Mouse (Mus musculus): ENCODE measurements around the gene Dnajb8.

The Dnajb8 gene

GRCm38 (mm10) chr6:88221968-88222367, at the start of gene Dnajb8:
TSS of gene Dnajb8 (plus strand) at chr6:88222268.
- DNase-seq (ENCODE audit: low read depth, low spot score) = no peak

- DNase-seq (ENCODE audit: low read depth, low spot score) = no peak
Observed at GRCm38 (mm10) chr6:88174191-88174590, 47.9 kb upstream of the Dnajb8 start.

GRCm38 (mm10) chr6:88174676-88175075, 47.4 kb upstream of the Dnajb8 start:
- no peak for DNase-seq (ENCODE audit: low read depth, low spot score)

- DNase-seq (ENCODE audit: low read depth, low spot score) = no peak
Observed at GRCm38 (mm10) chr6:88184671-88185070, 37.4 kb upstream of the Dnajb8 start.

- no peak for DNase-seq (ENCODE audit: low read depth, low spot score)
Observed at GRCm38 (mm10) chr6:88188148-88188547, 33.9 kb upstream of the Dnajb8 start.

- DNase-seq (ENCODE audit: low read depth, low spot score) = peak; percentile 97
Observed at GRCm38 (mm10) chr6:88189312-88190042, 32.6 kb upstream of the Dnajb8 start.

- DNase-seq (ENCODE audit: low read depth, low spot score) = no peak
Observed at GRCm38 (mm10) chr6:88190043-88190309, 32.1 kb upstream of the Dnajb8 start.

GRCm38 (mm10) chr6:88190310-88191023, 31.6 kb upstream of the Dnajb8 start:
- peak; percentile 62 for DNase-seq (ENCODE audit: low read depth, low spot score)

- DNase-seq (ENCODE audit: low read depth, low spot score) = no peak
Observed at GRCm38 (mm10) chr6:88191024-88191365, 31.1 kb upstream of the Dnajb8 start.

- no peak for DNase-seq (ENCODE audit: low read depth, low spot score)
Observed at GRCm38 (mm10) chr6:88191411-88192070, 30.5 kb upstream of the Dnajb8 start.

- no peak for DNase-seq (ENCODE audit: low read depth, low spot score)
Observed at GRCm38 (mm10) chr6:88192756-88193155, 29.3 kb upstream of the Dnajb8 start.

- no peak for DNase-seq (ENCODE audit: low read depth, low spot score)
Observed at GRCm38 (mm10) chr6:88193433-88194052, 28.5 kb upstream of the Dnajb8 start, which contains the start of gene Gata2. TSS of gene Gata2 (plus strand) at chr6:88193891.

- DNase-seq (ENCODE audit: low read depth, low spot score) = peak; percentile 59
Observed at GRCm38 (mm10) chr6:88194053-88194977, 27.8 kb upstream of the Dnajb8 start.

GRCm38 (mm10) chr6:88194978-88195325, 27.1 kb upstream of the Dnajb8 start:
- DNase-seq (ENCODE audit: low read depth, low spot score) = no peak

- peak; percentile 61 for DNase-seq (ENCODE audit: low read depth, low spot score)
Observed at GRCm38 (mm10) chr6:88196054-88196732, 25.9 kb upstream of the Dnajb8 start.

GRCm38 (mm10) chr6:88196733-88197312, 25.2 kb upstream of the Dnajb8 start:
- DNase-seq (ENCODE audit: low read depth, low spot score) = no peak

GRCm38 (mm10) chr6:88197313-88198069, 24.6 kb upstream of the Dnajb8 start:
- no peak for DNase-seq (ENCODE audit: low read depth, low spot score)

- peak; percentile 55 for DNase-seq (ENCODE audit: low read depth, low spot score)
Observed at GRCm38 (mm10) chr6:88198070-88198940, 23.8 kb upstream of the Dnajb8 start.

All from ES-CJ7 (cell line).